Mouse (Mus musculus): ENCODE measurements around the gene 1700067P10Rik. TPM values are rescaled to one million over a fixed set of nuclear protein-coding genes. Genes with fewer than 3 reads are reported as not detected.

The 1700067P10Rik gene
- total RNA-seq, 2 experiments from 2014 or later, result not detected

DNA sequence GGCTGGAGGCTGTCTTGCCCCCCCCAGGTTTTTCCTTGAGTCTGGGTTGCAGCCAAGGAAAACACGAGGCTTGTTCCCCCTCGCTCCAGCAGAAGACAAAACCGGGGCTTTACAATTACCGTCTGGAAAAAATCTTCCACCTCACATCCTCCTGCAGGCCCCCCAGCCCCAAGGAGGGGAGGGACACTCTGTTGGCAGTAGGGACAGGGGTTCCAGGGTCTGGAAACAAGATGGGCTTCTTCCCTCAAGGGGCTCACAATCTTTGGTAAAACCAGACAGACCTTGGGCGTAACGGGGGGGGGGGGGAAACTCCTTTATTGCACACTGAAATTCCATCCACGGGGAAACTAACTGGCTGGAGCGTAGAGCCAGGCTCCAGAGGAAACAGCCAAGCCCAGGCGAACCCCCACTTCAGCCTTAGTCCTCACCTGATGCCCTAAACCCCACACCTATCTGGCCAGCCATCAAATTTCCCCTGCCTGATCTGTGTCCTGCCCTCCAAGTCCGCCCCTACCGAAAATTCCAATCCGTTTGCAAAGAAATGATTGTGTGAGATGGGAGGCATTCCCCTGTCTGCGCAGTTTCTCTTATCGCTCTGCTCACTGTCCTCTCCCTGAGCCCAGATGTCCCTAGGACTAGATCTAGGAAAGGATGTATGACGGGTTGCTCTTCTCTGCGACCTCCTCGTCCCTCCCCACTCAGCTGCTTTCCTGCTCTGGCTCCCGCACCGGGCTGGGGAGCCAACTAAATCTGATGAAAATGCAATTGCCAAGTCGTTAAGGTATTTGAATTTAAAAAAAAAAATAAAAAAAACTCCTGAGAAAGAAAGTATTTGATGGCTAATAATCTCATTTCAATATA lies 5.9 kb downstream of the 1700067P10Rik start:
- no peak for ATAC-seq (replicated peaks; ENCODE audit: low FRiP score, low TSS enrichment, poor library complexity, severe bottlenecking)

DNA sequence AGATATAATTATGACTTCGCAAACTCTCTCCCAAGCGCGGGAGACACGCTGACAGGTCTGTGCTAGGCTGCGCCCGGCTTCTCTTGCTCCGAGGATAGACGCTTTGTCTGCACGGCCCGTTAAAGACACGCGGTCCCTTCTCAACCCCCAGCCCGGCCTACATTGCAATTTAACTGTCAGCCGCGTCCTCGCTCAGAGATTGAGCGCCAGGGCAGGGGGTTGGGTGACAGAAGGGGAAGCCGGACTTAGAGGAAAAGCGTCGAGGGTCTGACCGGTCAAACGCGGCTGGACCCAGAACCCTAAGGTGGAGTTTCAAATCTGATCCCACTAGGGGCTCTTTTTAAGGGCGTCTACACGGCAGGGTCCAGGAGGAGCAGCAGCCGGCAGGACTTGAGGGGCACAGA lies 6.6 kb downstream of the 1700067P10Rik start:
- no peak for ATAC-seq (replicated peaks; ENCODE audit: low FRiP score, low TSS enrichment, poor library complexity, severe bottlenecking)

DNA sequence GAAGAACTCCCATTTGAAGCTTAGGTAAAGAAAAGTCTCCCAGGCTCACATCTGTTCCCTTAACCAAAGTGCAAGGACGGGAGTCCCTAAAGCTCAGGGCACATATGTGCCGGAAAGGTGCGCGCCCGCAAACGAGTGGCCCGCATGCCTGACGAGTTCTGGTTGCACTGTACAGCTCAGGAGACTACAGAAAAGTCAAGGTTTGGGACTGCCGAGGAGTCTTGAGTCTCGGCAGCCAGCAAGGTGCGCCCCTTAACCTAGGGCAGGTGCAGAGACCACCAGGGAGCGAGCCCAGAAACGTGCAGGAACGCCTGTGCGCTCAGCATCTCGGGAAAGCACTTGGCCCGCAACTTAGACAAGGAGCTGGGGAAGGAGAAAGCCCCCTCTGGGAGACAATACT lies 7.2 kb downstream of the 1700067P10Rik start:
- no peak for ATAC-seq (replicated peaks; ENCODE audit: low FRiP score, low TSS enrichment, poor library complexity, severe bottlenecking)

DNA sequence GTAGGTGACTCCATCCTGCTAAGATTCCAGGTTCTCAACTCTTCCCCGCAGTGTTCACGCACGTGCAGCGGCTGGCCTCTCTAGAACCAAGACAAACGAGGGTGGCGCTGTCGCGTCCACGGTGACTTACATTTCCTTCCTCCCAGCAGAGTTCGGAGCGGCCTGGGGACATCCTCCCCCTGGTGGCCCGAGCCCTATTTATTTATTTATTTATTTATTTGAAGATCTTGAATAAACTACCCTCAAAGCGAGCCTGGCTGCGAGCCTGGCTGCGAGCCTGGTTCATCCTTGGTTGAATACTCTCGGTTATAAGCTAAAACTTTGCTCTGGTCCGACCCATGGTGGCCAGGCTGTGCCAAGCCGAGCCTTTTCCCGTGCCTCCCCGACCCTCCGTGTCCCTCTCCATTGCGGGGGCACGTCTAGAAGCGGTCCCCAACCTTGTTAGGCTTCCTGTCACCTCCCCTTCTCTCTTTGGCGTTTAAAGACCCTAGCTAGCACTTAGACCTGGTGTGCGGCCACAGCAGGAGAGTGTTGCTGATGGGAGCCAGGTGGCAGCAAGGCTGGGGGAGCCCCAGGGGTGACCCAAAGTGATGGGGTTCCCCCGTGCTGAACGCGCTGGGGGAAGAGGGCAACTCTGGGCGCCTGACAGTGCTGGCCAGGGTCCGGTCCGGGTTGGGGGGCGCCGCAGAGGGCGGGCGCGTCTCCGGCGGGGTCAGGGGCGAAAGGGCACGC lies 8.1 kb downstream of the 1700067P10Rik start:
- peak; percentile 51 for ATAC-seq (replicated peaks; ENCODE audit: low FRiP score, low TSS enrichment, poor library complexity, severe bottlenecking)

DNA sequence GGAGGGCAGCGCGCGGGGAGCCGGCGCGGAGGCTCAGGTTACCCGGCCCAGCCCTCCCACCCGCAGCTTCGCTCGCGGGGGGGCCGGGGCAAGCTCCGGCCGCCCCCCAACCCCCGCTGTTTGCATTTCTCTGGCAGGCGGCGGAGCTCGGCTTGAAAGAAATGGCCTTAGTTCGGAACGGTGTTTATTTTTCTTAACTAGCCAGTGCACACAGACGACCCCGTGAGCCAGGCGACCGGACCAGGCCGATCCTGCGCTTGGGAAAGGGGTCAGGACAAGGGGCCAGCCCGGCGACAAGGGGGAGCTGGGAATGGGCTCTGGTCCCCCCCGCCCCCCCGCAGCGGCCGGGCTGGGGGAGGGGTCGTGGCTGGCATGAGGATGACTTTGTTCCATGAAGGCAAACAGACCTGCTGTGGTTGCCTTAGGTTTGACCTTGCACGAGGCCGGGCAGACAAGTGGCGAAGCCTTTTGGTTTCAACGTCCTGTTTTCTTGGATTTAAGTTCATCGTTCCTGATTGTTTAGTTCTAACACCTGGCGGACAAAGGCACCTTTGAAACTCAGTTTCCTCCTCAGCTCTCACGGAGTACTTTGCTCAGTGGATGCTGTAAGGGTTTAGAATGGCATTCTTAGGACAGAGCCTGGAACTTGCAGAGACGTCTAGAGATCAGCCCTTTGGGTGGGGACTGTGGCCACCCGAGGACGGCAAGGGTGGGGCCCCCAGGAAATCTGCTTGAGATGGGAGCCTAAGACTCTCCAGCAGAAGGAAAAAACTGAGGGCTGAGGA lies 8.8 kb downstream of the 1700067P10Rik start:
- ATAC-seq (replicated peaks; ENCODE audit: low FRiP score, low TSS enrichment, poor library complexity, severe bottlenecking), result no peak

DNA sequence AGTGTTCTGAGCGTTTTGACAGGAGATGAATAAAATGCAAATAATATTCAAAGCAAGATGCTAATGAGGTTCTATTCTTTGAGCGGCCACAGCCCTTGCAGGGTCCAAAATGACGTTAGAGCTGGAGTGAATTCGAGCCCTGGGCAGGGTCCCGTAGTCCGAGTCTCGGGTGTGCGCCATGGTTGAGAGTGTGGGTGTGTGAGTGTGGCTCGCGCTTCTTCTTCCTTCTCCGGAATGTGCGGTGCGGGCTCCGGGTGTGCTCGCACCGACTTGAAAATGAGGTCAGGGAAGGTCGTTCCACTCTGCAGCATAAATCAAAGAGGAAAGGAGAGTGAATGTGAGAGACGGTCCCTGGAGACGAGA lies 9.4 kb downstream of the 1700067P10Rik start:
- no peak for ATAC-seq (replicated peaks; ENCODE audit: low FRiP score, low TSS enrichment, poor library complexity, severe bottlenecking)

DNA sequence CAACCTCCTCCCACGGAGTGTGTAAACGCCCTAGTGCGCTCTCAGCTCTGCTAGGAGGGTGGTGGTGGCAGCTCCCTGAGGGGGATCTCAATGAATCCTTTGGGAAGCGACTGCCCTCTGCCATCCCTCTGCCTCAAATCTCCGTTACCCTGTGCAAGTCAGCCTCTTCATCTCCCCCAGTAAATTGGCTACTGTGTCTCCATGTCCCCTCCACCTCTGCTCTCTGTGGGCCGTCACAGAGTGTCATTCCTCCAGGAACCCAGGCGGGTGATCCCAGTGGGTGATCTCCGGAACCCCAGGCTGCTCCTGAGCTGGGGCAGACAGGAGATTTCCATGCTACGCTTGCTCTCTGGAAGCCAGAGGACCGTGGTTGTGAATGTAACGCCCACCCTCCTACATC lies 10.2 kb downstream of the 1700067P10Rik start:
- no peak for ATAC-seq (replicated peaks; ENCODE audit: low FRiP score, low TSS enrichment, poor library complexity, severe bottlenecking)

DNA sequence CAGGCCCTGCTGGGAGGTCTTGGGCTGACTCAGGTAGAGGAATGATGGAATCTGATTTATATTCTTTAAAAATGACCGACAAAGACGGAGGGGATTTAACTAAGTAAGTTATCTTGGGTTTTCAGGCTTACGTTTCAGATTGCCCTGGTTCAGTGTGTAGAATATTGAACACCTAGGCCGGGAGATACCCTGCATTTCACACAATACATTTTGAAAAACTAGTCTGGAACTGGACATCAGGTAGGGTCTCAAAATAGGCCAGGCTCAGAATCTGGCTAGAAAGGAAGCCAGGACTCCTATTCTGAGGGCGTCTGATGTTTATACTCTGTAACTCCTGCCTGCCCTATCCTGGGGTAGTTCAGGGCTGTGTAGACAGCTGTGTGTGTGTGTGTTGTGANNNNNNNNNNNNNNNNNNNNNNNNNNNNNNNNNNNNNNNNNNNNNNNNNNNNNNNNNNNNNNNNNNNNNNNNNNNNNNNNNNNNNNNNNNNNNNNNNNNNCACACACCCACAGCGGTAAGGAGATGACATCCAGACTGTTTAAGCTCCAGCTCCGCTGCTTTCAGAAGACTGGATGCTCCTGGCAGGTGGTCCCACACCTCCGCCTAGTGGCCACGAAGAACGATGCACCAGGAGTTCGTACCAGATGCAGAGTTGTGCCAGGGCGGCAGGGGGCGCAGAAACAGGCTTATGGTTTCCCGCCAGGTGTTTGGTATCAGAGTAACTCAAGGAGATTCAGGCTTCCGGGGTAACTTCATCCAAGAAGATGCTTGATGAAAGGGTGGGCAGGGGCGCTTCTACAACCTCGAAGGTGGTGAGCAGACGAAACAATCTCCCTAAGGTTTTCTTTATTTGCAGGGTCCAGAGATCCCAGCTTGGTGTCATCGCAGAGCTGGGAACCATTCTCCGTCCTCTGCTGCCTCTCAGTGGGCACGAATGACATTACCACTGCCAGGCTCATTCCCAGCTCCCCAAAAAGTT lies 11.6 kb downstream of the 1700067P10Rik start:
- ATAC-seq (replicated peaks; ENCODE audit: low FRiP score, low TSS enrichment, poor library complexity, severe bottlenecking), result peak; percentile 96

DNA sequence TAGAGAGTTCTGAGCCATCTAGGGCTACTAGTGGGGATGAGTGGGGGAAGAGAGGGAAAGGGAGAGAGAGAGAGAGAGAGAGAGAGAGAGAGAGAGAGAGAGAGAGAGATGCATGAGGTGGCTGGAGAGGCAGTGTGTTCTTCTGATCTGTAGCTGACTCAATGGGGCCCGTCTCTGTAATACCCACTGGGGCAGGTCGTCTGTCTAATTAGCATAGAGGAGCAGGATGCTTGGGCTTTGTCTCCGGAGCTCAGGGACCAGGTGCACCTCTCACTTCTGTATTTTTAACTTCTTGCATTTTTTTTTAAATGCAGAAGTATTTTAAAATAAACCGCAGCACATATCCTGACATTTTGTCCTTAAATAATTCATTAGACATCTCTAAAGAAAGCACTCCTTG lies 18.2 kb downstream of the 1700067P10Rik start:
- ATAC-seq (replicated peaks; ENCODE audit: low FRiP score, low TSS enrichment, poor library complexity, severe bottlenecking), result no peak

DNA sequence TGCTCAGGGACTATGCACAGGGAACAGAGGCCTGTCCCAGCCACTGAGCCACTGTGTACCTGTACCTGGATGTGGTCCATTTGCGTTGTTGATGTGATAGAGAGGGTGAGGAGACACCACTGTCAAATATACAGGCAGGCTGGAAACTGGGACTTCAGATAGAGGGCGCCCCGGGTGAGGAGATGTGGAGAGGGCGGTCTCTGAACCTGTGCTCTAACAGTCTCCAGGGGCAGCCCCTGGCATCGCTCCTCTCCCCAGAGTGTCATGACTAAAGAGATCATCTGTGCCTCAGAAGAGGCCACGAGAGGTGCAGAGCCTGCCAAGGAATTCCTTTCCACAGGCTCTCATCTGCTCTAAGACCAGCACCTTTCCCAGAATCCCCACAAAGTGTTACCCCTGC lies 18.7 kb downstream of the 1700067P10Rik start:
- no peak for ATAC-seq (replicated peaks; ENCODE audit: low FRiP score, low TSS enrichment, poor library complexity, severe bottlenecking)

DNA sequence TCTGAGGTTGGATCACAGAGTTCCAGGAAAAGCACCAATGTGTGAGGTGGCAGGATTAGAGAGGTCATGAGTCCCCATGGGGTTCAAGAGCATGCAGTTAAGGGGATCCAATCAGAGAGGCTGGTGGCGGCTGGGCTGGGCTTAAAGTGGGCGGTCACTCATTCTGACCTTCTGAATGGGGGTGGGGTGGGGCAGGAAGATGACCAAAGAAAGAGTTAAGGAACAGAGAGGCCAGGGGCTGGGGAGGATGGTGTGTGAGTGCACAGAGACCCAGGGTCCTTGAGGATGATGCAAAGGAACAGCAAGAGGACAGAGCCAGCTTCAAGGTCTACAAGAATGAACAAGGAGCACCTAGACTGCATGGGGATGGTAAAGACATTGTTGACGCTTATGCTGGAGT lies 19.4 kb downstream of the 1700067P10Rik start:
- no peak for ATAC-seq (replicated peaks; ENCODE audit: low FRiP score, low TSS enrichment, poor library complexity, severe bottlenecking)

DNA sequence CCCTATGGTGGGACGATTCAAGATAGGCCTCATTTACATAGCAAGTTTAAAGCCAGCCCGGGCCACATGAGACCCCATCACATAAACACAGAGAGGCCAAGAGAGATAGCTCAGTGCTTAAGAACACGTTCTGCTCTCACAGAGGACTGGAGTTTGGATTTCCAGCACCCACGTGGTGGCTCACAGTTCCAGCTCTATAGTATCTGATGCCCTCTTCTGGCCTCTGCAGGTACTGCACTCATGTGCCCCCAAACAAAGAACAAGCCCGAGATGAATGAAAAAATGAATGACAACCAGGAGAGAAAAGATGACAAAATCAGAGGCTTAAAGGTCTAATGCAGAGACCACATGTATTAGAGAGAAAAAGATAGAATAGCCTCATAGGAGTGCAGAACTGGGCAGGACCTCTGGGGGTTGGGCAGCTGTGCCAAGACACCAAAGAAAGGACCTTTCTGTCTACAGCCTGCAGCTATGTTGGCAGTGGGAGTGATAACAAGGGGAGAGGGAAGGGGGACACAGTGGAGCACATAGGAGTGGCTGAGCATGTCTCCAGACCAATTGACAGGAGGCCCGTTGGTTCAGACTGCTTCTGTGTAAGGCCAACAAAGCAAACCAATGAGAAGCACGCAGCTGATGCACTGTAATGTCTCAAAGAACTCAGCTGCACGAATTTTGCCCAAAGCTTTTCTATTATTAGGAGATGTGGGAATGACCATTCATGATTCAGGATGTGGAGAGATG lies 21.6 kb downstream of the 1700067P10Rik start:
- peak; percentile 79 for ATAC-seq (replicated peaks; ENCODE audit: low FRiP score, low TSS enrichment, poor library complexity, severe bottlenecking)

DNA sequence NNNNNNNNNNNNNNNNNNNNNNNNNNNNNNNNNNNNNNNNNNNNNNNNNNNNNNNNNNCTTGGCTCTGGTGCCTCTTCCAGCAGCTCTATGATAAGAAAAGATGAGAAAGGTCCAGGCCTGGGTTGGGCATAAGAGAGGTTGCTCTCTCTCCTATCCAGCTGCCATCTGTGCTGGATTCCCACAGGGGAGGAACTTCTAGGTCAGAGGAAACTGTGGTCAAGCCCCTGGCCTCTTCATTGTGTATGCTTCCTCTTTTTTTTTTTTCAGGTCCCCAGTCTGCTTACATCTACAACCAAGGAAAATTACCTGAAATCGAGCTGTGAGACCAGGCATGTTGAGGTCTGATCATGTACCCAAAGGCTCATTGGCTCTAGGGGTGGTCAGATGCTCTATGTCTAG lies 29.5 kb downstream of the 1700067P10Rik start:
- no peak for ATAC-seq (replicated peaks; ENCODE audit: low FRiP score, low TSS enrichment, poor library complexity, severe bottlenecking)

DNA sequence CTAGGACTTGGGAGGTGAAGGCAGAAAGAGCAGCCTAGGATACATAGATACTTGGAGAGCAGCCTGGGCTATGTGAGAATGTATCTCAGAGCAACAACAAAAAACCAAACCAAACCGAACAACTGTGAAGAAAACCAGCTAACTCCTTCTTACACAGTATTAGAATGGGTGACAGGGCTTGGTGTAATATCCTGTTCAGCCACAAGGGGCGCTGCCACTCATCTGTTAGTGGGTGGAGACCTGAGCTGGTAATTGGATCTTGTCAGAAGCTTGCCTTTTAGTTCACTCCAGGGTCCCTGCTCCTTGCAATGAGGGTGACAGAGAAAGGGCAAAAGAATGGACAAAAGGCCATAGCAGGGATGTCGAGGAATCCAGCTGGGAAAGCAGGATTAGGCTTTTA lies 30.5 kb downstream of the 1700067P10Rik start:
- ATAC-seq (replicated peaks; ENCODE audit: low FRiP score, low TSS enrichment, poor library complexity, severe bottlenecking), result peak; percentile 84

DNA sequence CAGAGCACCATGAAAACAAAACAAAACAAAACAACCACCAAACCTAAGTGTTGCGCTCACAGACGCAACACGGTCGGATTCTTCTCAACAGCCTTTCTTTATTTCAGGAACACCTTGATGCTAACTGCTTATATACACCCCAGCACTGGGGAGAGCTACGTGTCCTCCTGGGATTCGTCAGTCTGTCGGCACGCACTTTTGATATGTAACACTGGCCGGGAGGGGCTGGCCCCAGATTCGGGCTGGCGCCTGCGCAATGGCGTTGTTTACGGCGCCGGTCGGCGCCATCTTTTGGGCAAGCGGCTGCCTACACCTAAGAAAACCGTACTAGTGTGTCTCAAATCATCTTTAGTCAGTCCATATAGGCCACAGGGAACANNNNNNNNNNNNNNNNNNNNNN lies 31.3 kb downstream of the 1700067P10Rik start:
- no peak for ATAC-seq (replicated peaks; ENCODE audit: low FRiP score, low TSS enrichment, poor library complexity, severe bottlenecking)

DNA sequence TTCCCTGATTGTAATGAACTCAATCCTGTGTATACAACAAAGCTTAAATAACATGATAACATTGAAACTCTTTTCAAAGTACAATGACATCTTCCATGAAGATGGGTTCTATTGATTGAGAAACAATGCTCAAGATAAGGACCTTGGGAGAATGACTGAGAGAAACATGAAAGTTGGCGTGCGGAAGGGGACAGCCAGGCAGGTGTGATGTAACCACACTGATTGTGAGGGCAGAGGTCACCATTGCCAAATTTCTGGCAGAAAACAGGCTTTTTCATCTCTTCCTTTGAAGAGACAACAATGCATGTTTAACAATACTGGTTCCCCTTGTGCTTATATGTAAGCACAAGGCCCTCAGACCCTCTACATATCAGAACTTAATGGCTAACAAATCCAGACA lies 43.7 kb downstream of the 1700067P10Rik start:
- no peak for ATAC-seq (replicated peaks; ENCODE audit: low FRiP score, low TSS enrichment, poor library complexity, severe bottlenecking)

Data from megakaryocyte-erythroid progenitor cell, adult 5-6 weeks (primary cell).